Mouse (Mus musculus): ENCODE measurements at regions not wholly inside any gene's neighbourhood (a gene's known extent, or its start where the extent isn't known, plus 50 kb on each side); places are given as distances from the start of the nearest gene placed in this dataset.
"Not testable (repeated sequence)": the region's sequence is repeated elsewhere in the genome, so short reads cannot be mapped to it uniquely, and the experiment has no call there.

DNA sequence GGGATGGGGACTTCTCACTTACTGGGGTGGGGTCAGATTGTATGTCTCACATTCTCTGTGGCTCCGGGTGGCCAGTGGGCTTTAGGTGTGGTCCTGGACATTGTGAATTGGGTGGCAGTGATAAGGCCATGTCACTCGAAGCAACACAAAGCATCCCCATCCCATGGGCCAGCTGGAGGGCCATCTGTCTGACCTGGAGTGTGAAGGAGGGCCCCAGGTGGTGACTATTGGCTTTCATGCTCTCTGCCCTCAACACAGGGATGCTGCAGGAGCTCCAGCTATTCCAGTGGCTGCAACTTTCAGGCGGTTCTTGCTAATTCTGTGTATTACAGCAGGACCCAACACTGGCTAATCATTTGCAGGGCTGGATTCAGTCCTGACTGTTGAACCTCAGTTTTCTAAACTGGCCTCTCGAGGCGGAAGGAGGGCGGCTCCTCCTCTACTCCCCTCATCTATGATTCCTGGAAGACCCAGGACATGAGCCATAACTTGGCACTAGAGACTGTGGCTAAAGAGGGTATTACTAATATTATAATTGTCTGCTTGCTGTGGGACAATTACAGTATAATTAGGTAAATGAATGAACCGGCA is 64.1 kb downstream of the 9530068E07Rik start:
- no peak overlapping the region for H3K4me3 ChIP-seq (ENCODE audit: low read depth, low read length)
- H3K9me3 ChIP-seq (replicated peaks) = no peaks in the 10 kb centered on the region
- no peak for DNase-seq (ENCODE audit: low spot score)
- no peaks in the 10 kb centered on the region for H3K4me1 ChIP-seq (ENCODE audit: insufficient read depth, low read depth, low read length)
- H3K27me3 ChIP-seq (ENCODE audit: insufficient read depth, low read length) = peaks cover 4% of the 10 kb centered on the region; the same call in 1 of the 2 replicates
- no peaks in the 10 kb centered on the region for H3K36me3 ChIP-seq (replicated peaks)
- no peak for ATAC-seq (ENCODE audit: extremely low read depth, insufficient number of reproducible peaks, low FRiP score, poor library complexity, severe bottlenecking)
- TF ChIP-seq TAL1 (conservative IDR thresholded peaks at IDR 0.05; ENCODE audit: low read depth, low read length) (no peak), GATA2 (IDR thresholded peaks at IDR 0.05; ENCODE audit: borderline replicate concordance, low read depth, low read length) (no peak), CTCF (IDR thresholded peaks at IDR 0.05; ENCODE audit: low read depth, low read length) (no peak), POLR2AphosphoS5 (IDR thresholded peaks at IDR 0.05; ENCODE audit: insufficient replicate concordance, low read depth, low read length) (no peak), GATA1 (IDR thresholded peaks at IDR 0.05; ENCODE audit: borderline replicate concordance, low read length) (no peak)

DNA sequence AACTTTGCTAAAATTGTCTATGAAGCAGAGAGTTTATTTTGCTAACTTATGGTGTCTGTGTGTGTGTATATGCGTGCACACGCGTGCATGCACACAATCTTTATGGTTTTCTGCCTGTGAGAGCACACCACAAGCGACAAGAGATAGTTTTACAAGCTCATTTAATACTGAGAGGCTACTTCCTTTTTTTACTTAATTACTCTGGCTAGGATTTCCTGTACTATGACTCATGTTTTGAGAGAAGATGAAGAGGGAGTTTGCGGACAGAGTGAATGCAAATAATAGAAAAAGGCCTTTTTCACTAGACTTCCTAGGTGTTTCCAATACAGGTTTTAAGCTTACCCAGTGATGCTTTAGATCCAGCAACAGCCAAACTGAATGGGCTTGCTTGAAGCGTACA is 74.9 kb downstream of the 9530068E07Rik start:
- not testable (repeated sequence) for ATAC-seq (ENCODE audit: extremely low read depth, insufficient number of reproducible peaks, low FRiP score, poor library complexity, severe bottlenecking); DNase-seq (ENCODE audit: low spot score); H3K27me3 ChIP-seq (ENCODE audit: insufficient read depth, low read length); H3K9me3 ChIP-seq (replicated peaks); H3K4me1 ChIP-seq (ENCODE audit: insufficient read depth, low read depth, low read length); H3K4me3 ChIP-seq (ENCODE audit: low read depth, low read length); H3K36me3 ChIP-seq (replicated peaks)

DNA sequence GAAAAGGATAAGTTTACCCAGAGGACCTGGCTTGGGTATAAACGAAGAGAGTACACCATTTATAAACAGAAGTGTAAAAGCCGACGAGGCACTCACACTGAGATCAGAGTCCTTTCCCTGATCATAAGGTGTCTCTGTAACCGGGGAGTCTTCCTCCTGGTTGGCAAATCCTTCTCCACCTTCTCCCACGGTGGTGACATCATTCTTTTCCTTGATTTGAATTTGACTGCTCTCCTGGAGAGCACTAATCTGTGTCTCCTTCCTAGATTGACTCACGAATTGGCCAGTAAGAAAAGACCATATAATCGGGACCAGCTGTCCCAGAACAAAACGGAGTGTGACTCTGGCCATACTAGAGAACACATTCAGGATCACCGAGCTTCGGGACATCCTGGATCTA is 83.9 kb downstream of the 9530068E07Rik start:
- not testable (repeated sequence) for H3K4me1 ChIP-seq (ENCODE audit: insufficient read depth, low read depth, low read length); H3K27me3 ChIP-seq (ENCODE audit: insufficient read depth, low read length); H3K4me3 ChIP-seq (ENCODE audit: low read depth, low read length); H3K36me3 ChIP-seq (replicated peaks); ATAC-seq (ENCODE audit: extremely low read depth, insufficient number of reproducible peaks, low FRiP score, poor library complexity, severe bottlenecking); H3K9me3 ChIP-seq (replicated peaks); DNase-seq (ENCODE audit: low spot score)

DNA sequence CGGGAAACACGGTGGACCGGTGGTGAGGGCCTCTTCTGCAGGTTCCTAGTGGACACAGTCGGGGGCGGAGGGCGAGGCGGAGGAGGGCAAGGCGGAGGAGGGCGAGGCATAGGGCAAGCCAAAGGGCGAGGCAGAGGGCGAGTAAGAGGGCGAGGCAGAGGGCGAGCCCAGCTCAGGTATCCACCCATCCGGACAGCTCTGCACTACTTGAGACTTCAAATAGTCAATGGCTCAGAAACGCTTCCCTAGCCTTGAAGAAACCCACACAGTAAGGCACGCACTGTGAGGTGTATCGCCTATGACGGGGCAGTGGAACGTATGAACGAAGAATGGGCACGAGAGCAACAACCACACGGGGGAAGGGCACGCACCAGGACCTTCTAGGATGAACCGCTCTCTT is 84.5 kb downstream of the 9530068E07Rik start:
- H3K4me3 ChIP-seq (ENCODE audit: low read depth, low read length); H3K36me3 ChIP-seq (replicated peaks); H3K27me3 ChIP-seq (ENCODE audit: insufficient read depth, low read length); DNase-seq (ENCODE audit: low spot score); H3K9me3 ChIP-seq (replicated peaks); H3K4me1 ChIP-seq (ENCODE audit: insufficient read depth, low read depth, low read length); ATAC-seq (ENCODE audit: extremely low read depth, insufficient number of reproducible peaks, low FRiP score, poor library complexity, severe bottlenecking): not testable (repeated sequence)

DNA sequence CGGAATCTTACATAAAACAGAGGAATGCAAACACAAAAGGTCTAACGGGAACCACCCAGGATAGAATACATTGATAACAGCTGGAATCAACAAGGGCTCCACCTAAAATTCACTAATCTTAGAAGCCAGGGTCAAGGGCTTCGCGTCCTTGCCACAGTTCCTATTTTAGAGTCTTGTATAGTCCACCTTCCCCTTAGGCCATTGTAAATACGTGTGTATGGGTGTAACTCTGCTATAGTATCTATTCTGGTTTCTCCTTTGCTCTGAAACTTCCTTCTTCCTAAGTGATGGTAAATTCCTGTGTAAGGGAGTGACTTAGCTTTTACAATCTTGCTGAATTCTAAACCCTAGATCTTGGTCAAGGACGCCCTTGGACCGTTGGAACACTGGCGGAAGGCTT is 87.3 kb downstream of the 9530068E07Rik start:
- not testable (repeated sequence) for ATAC-seq (ENCODE audit: extremely low read depth, insufficient number of reproducible peaks, low FRiP score, poor library complexity, severe bottlenecking); H3K4me3 ChIP-seq (ENCODE audit: low read depth, low read length); DNase-seq (ENCODE audit: low spot score); H3K36me3 ChIP-seq (replicated peaks); H3K4me1 ChIP-seq (ENCODE audit: insufficient read depth, low read depth, low read length); H3K9me3 ChIP-seq (replicated peaks); H3K27me3 ChIP-seq (ENCODE audit: insufficient read depth, low read length)

- not testable (repeated sequence) for DNase-seq (ENCODE audit: low spot score); ATAC-seq (ENCODE audit: extremely low read depth, insufficient number of reproducible peaks, low FRiP score, poor library complexity, severe bottlenecking); H3K27me3 ChIP-seq (ENCODE audit: insufficient read depth, low read length); H3K9me3 ChIP-seq (replicated peaks); H3K4me3 ChIP-seq (ENCODE audit: low read depth, low read length); H3K36me3 ChIP-seq (replicated peaks); H3K4me1 ChIP-seq (ENCODE audit: insufficient read depth, low read depth, low read length)
Measured at GRCm38 (mm10) chr11:52488538-52488937, 92.3 kb downstream of the 9530068E07Rik start.

DNA sequence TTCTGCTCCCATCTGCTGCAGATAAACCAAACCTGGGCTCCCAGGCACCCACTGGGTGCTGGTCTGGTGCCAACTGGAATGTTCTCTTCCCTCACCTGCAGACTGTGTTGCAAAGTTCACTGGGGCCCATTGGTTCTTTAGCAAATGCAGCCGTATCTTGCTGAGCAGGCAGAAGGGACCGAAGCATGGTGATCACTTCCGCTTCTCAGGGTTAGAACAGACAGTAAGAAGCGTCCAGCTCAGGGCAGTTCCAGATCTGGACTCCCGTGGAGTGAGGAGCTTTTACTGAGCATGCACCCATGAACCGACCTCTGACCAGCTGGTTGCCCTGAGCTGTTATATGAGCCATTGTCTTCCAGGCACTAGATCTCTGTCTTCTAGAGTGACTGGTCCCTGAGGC is 97.1 kb downstream of the 9530068E07Rik start:
- no peak for ATAC-seq (ENCODE audit: extremely low read depth, insufficient number of reproducible peaks, low FRiP score, poor library complexity, severe bottlenecking)
- H3K9me3 ChIP-seq (replicated peaks) = 0 out of 2 replicates have a peak, but pooled peaks cover 3% of the 10 kb centered on the region
- no peaks in the 10 kb centered on the region for H3K4me1 ChIP-seq (ENCODE audit: insufficient read depth, low read depth, low read length)
- no peaks in the 10 kb centered on the region for H3K36me3 ChIP-seq (replicated peaks)
- no peak for DNase-seq (ENCODE audit: low spot score)
- H3K27me3 ChIP-seq (ENCODE audit: insufficient read depth, low read length) = no peaks in the 10 kb centered on the region; the same call in 1 of the 2 replicates
- no peak for TF ChIP-seq GATA1 (IDR thresholded peaks at IDR 0.05; ENCODE audit: borderline replicate concordance, low read length)
- no peak overlapping the region for H3K4me3 ChIP-seq (ENCODE audit: low read depth, low read length)

DNA sequence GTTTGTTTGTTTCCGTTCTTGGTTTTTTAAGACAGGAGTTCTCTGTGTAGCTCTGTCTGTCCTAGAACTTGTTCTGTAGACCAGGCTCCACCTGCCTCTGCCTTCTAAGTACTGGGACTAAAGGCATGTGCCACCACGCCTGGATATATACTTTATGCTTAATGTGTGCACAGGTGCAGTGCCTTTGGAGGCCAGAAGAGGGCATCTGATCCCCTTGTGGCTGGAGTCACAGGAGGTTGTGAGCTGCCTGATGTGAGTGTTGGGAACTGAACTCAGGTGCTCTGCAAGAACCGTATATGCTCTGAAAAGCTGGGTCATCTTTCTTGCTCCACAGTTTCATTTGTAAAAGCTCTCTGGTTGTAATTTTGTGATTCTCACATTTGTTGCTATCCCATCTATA is 100.7 kb downstream of the 9530068E07Rik start:
- H3K9me3 ChIP-seq (replicated peaks) = 0 out of 2 replicates have a peak, but pooled peaks cover 3% of the 10 kb centered on the region
- ATAC-seq (ENCODE audit: extremely low read depth, insufficient number of reproducible peaks, low FRiP score, poor library complexity, severe bottlenecking) = no peak
- H3K4me3 ChIP-seq (ENCODE audit: low read depth, low read length) = no peak overlapping the region

More for the DNA sequence above, 100.7 kb downstream of the 9530068E07Rik start:
- Histone ChIP-seq H3K36me3 (replicated peaks) (no peaks in the 10 kb centered on the region), H3K27me3 (ENCODE audit: insufficient read depth, low read length) (no peaks in the 10 kb centered on the region; the same call in 1 of the 2 replicates), H3K4me1 (ENCODE audit: insufficient read depth, low read depth, low read length) (no peaks in the 10 kb centered on the region)
- DNase-seq (ENCODE audit: low spot score) = no peak
- TF ChIP-seq CTCF (IDR thresholded peaks at IDR 0.05; ENCODE audit: low read depth, low read length) (no peak), GATA1 (IDR thresholded peaks at IDR 0.05; ENCODE audit: borderline replicate concordance, low read length) (no peak)

Data from G1E (cell line).